Mouse (Mus musculus): ENCODE measurements around the gene 2010111I01Rik. TPM values are rescaled to one million over a fixed set of nuclear protein-coding genes. Genes with fewer than 3 reads are reported as not detected.

The 2010111I01Rik gene
- polyA plus RNA-seq, 1 experiment = 144 TPM

DNA sequence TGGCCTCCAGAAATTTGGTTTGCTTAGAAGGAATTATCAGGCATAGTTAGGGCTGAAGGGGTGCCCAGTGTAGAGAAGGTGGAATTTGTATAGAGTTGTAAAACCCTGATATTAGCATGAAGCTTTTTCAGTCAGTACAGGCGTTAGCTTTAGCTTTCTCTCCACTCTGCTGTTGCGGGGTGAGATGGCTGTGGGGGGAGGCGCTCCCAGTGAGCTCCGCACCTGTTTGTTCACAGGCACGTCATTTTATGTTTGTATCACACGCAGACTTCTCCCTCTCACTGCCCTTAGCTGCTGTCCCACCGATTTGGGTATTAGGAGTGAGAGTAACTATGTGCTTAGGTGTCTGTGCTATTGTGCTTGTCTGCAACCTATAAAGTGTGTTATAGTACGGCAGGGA, 316.5 kb downstream of the 2010111I01Rik start:
- H3K4me2 ChIP-seq (ENCODE audit: low read depth) = peak overlapping the region; percentile 94
- H3ac ChIP-seq (ENCODE audit: control insufficient read depth, insufficient read length) = no peak overlapping the region
- H3K4me3 ChIP-seq = no peak overlapping the region
- no peaks in the 10 kb centered on the region for H3K27me3 ChIP-seq (ENCODE audit: control insufficient read depth, insufficient read depth, insufficient read length)
- H3K36me3 ChIP-seq (ENCODE audit: control insufficient read depth, insufficient read depth) = peaks cover 40% of the 10 kb centered on the region
- TF ChIP-seq REST (IDR thresholded peaks at IDR 0.05; ENCODE audit: insufficient read depth, insufficient read length) (no peak), CEBPB (IDR thresholded peaks at IDR 0.05; ENCODE audit: insufficient read depth, poor library complexity, severe bottlenecking) (no peak), TCF12 (IDR thresholded peaks at IDR 0.05; ENCODE audit: insufficient read depth, poor library complexity, severe bottlenecking) (no peak), TCF3 (IDR thresholded peaks at IDR 0.05; ENCODE audit: insufficient read length, low read depth) (no peak), USF1 (IDR thresholded peaks at IDR 0.05; ENCODE audit: low read depth) (no peak), POLR2A (IDR thresholded peaks at IDR 0.05; ENCODE audit: insufficient read length, low read depth) (no peak), POLR2AphosphoS2 (IDR thresholded peaks at IDR 0.05; ENCODE audit: insufficient read length, low read depth) (no peak), MYOG (IDR thresholded peaks at IDR 0.05; ENCODE audit: control insufficient read depth in 1 of 3, insufficient read depth in 1 of 3, insufficient read length in 2 of 3, low read depth in 2 of 3) (no peak), MYOD1 (IDR thresholded peaks at IDR 0.05; ENCODE audit: control insufficient read depth in 1 of 3, insufficient read length in 2 of 3, low read depth in 2 of 3) (no peak), SRF (IDR thresholded peaks at IDR 0.05; ENCODE audit: control insufficient read depth, insufficient read length, low read depth) (no peak), MAX (IDR thresholded peaks at IDR 0.05; ENCODE audit: low read depth) (no peak), E2F4 (IDR thresholded peaks at IDR 0.05; ENCODE audit: insufficient read depth) (no peak)
- H3K79me2 ChIP-seq (ENCODE audit: control insufficient read depth, insufficient read depth) = peaks cover 96% of the 10 kb centered on the region

DNA sequence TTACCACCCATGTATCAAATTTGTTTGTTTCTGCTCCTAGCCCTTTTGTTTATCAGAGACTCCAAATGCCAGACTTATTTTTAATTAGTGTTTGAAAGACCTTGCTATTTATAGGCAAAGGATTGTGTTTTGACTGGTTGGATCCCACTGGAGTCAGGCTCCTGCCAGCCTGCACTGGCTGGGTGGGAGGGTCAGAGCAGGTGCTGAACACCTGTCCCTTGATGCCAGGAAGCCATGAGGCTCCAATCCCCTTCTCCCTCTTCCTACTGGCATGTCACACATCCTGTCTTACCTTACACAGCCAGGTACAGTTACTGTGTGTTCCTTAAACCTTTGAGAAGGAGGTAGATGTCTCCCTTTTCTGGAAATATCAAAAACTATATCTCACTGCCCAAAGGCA, 318.5 kb downstream of the 2010111I01Rik start:
- Histone ChIP-seq H3K4me2 (ENCODE audit: low read depth) (no peak overlapping the region), H3ac (ENCODE audit: control insufficient read depth, insufficient read length) (no peak overlapping the region), H3K27me3 (ENCODE audit: control insufficient read depth, insufficient read depth, insufficient read length) (no peaks in the 10 kb centered on the region), H3K36me3 (ENCODE audit: control insufficient read depth, insufficient read depth) (peaks cover 60% of the 10 kb centered on the region), H3K79me2 (ENCODE audit: control insufficient read depth, insufficient read depth) (peaks cover 95% of the 10 kb centered on the region), H3K4me3 (no peak overlapping the region)
- TF ChIP-seq SRF (IDR thresholded peaks at IDR 0.05; ENCODE audit: control insufficient read depth, insufficient read length, low read depth) (no peak), POLR2AphosphoS2 (IDR thresholded peaks at IDR 0.05; ENCODE audit: insufficient read length, low read depth) (peak; percentile 74), CEBPB (IDR thresholded peaks at IDR 0.05; ENCODE audit: insufficient read depth, poor library complexity, severe bottlenecking) (no peak), POLR2A (IDR thresholded peaks at IDR 0.05; ENCODE audit: insufficient read length, low read depth) (peak; percentile 48), TCF3 (IDR thresholded peaks at IDR 0.05; ENCODE audit: insufficient read length, low read depth) (peak; percentile 54), TCF12 (IDR thresholded peaks at IDR 0.05; ENCODE audit: insufficient read depth, poor library complexity, severe bottlenecking) (no peak), MAX (IDR thresholded peaks at IDR 0.05; ENCODE audit: low read depth) (no peak), E2F4 (IDR thresholded peaks at IDR 0.05; ENCODE audit: insufficient read depth) (no peak), REST (IDR thresholded peaks at IDR 0.05; ENCODE audit: insufficient read depth, insufficient read length) (no peak), MYOG (IDR thresholded peaks at IDR 0.05; ENCODE audit: control insufficient read depth in 1 of 3, insufficient read depth in 1 of 3, insufficient read length in 2 of 3, low read depth in 2 of 3) (peak in 1 of 3 experiments; percentile 83), MYOD1 (IDR thresholded peaks at IDR 0.05; ENCODE audit: control insufficient read depth in 1 of 3, insufficient read length in 2 of 3, low read depth in 2 of 3) (peak in 2 of 3 experiments; percentile 68 to 95), USF1 (IDR thresholded peaks at IDR 0.05; ENCODE audit: low read depth) (no peak)

DNA sequence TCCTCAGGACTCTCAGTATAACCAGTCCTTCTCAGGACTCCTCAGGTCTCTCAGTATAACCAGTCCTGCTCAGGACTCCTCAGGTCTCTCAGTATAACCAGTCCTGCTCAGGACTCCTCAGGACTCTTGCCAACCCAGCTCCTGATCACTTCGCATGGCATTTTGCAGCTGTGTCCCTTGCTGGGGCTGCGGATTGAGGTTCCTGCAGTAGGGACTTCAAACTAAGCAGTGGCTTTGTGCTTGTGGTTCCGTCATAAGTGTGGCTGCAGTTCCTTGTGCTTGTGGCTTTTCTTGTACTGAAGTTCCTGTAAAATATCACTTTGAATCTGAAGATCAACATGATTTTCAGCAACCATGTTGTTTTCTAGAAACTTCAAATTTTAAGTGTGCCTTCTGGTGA, 320.1 kb downstream of the 2010111I01Rik start:
- Histone ChIP-seq H3K79me2 (ENCODE audit: control insufficient read depth, insufficient read depth) (peaks cover 95% of the 10 kb centered on the region), H3K4me2 (ENCODE audit: low read depth) (no peak overlapping the region), H3ac (ENCODE audit: control insufficient read depth, insufficient read length) (no peak overlapping the region), H3K4me3 (no peak overlapping the region), H3K36me3 (ENCODE audit: control insufficient read depth, insufficient read depth) (peaks cover 69% of the 10 kb centered on the region), H3K27me3 (ENCODE audit: control insufficient read depth, insufficient read depth, insufficient read length) (no peaks in the 10 kb centered on the region)
- TF ChIP-seq POLR2A (IDR thresholded peaks at IDR 0.05; ENCODE audit: insufficient read length, low read depth) (no peak), MYOG (IDR thresholded peaks at IDR 0.05; ENCODE audit: control insufficient read depth in 1 of 3, insufficient read depth in 1 of 3, insufficient read length in 2 of 3, low read depth in 2 of 3) (no peak), POLR2AphosphoS2 (IDR thresholded peaks at IDR 0.05; ENCODE audit: insufficient read length, low read depth) (no peak), REST (IDR thresholded peaks at IDR 0.05; ENCODE audit: insufficient read depth, insufficient read length) (no peak), SRF (IDR thresholded peaks at IDR 0.05; ENCODE audit: control insufficient read depth, insufficient read length, low read depth) (no peak), CEBPB (IDR thresholded peaks at IDR 0.05; ENCODE audit: insufficient read depth, poor library complexity, severe bottlenecking) (no peak), TCF3 (IDR thresholded peaks at IDR 0.05; ENCODE audit: insufficient read length, low read depth) (no peak), USF1 (IDR thresholded peaks at IDR 0.05; ENCODE audit: low read depth) (no peak), TCF12 (IDR thresholded peaks at IDR 0.05; ENCODE audit: insufficient read depth, poor library complexity, severe bottlenecking) (no peak), MAX (IDR thresholded peaks at IDR 0.05; ENCODE audit: low read depth) (no peak), MYOD1 (IDR thresholded peaks at IDR 0.05; ENCODE audit: control insufficient read depth in 1 of 3, insufficient read length in 2 of 3, low read depth in 2 of 3) (no peak), E2F4 (IDR thresholded peaks at IDR 0.05; ENCODE audit: insufficient read depth) (no peak)

DNA sequence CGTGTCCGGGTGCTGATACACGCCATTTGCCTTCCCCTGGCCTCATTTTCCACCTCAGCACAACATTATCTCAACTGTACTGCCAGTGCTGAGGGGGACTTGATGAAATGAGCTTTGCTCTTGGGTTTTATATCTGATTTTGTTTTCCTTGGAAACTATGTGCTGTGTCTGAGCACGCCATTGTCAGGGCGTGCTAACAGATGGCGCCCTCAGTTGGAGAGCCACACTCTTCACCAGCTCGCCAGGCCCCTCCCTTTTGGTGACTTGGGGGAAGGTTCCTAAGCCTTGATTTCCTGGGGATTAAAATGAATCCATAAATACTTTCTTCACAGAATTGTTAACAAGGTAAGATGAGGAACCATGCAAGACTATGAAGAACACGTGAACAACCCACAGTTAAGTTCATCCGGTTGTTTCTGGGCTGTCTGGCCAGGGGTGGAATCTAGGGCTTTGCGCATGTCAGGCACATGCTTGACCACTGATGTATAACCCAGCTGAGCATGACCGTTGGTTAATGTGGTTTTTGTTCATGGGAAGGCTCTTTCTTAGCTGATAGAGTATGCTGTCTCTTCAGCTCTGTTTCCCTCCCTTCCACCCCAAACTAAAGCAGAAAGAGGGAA, 321.9 kb downstream of the 2010111I01Rik start:
- TF ChIP-seq USF1 (IDR thresholded peaks at IDR 0.05; ENCODE audit: low read depth) = no peak
- no peak for TF ChIP-seq TCF12 (IDR thresholded peaks at IDR 0.05; ENCODE audit: insufficient read depth, poor library complexity, severe bottlenecking)
- no peak for TF ChIP-seq POLR2A (IDR thresholded peaks at IDR 0.05; ENCODE audit: insufficient read length, low read depth)
- TF ChIP-seq MAX (IDR thresholded peaks at IDR 0.05; ENCODE audit: low read depth) = no peak
- no peak for TF ChIP-seq POLR2AphosphoS2 (IDR thresholded peaks at IDR 0.05; ENCODE audit: insufficient read length, low read depth)
- no peak for TF ChIP-seq TCF3 (IDR thresholded peaks at IDR 0.05; ENCODE audit: insufficient read length, low read depth)
- TF ChIP-seq MYOG (IDR thresholded peaks at IDR 0.05; ENCODE audit: control insufficient read depth in 1 of 3, insufficient read depth in 1 of 3, insufficient read length in 2 of 3, low read depth in 2 of 3) = no peak
- H3K36me3 ChIP-seq (ENCODE audit: control insufficient read depth, insufficient read depth) = peaks cover 85% of the 10 kb centered on the region
- H3K79me2 ChIP-seq (ENCODE audit: control insufficient read depth, insufficient read depth) = peaks cover 95% of the 10 kb centered on the region
- no peaks in the 10 kb centered on the region for H3K27me3 ChIP-seq (ENCODE audit: control insufficient read depth, insufficient read depth, insufficient read length)
- no peak overlapping the region for H3ac ChIP-seq (ENCODE audit: control insufficient read depth, insufficient read length)
- H3K4me2 ChIP-seq (ENCODE audit: low read depth) = no peak overlapping the region
- H3K4me3 ChIP-seq = no peak overlapping the region
